Mouse (Mus musculus): ENCODE measurements around the gene Saa3. TPM values are rescaled to one million over a fixed set of nuclear protein-coding genes. Genes with fewer than 3 reads are reported as not detected.
A peak's percentile ranks its signal among the peaks of the same experiment; 100 is the strongest.

Gene Saa3
- total and polyA plus RNA-seq, 3 experiments, result not detected

DNA sequence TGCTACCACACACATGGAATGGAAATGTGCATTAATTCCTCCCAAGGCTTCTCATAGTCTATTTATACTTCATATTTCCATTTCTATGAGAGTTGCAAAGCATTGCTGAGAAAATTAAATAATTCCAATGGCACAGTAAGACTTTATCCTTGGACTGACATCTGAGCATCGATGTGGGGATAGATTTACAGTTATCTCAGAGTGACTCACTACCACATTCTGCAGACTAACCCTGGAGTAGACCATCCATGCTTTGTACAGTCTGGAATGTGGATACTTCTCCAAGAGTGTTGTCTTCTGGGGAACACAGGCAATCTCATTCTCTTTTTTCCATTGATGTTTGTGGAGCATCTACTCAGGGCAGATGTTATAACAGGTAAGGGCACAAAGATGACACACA, 12.1 kb upstream of the Saa3 start:
- dilution Hi-C loops (cut with MboI; ENCODE audit: extremely low pct_ligation_motif_present, extremely low pct_unique_long_range_greater_than_20kb, low sequenced_read_pairs), result no loop called here

DNA sequence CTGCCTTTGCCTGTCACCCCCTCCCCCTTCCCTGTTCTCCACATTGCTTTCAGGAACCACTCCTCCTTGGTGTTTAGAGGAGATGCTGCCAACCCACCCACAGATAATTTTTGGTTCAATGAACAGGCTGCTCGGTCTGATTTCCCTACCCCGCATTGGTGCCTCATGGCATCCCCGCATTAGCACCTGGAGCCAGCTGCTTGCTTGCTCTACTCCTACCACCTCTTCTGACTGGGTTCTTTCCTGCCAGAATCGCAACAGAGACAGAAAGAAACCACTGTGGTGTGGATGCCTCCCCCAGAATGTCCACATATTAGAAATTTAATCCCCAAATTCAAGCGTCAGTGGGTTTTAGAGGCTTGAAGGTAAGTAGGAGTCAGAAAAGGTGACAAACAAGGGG, 8.9 kb upstream of the Saa3 start:
- Histone ChIP-seq H3K27ac (ENCODE audit: insufficient read depth, low read depth) (no peak overlapping the region), H3K27me3 (replicated peaks) (no peaks in the 10 kb centered on the region), H3K36me3 (replicated peaks in 1 of 2; ENCODE audit: control insufficient read depth in 1 of 2, insufficient read depth in 1 of 2, low read length in 1 of 2) (no peaks in the 10 kb centered on the region), H3K4me3 (replicated peaks in 1 of 3; ENCODE audit: low read depth in 2 of 3, low read length in 2 of 3, poor library complexity in 1 of 3) (no peak overlapping the region), H3K4me1 (ENCODE audit: control insufficient read depth in 1 of 2, insufficient read depth in 2 of 2) (peaks cover 11 to 31% of the 10 kb centered on the region in 2 experiments; a peak in 3 of 4 replicates), H3K79me2 (replicated peaks; ENCODE audit: control insufficient read depth, extremely low read depth, insufficient read depth, poor library complexity, severe bottlenecking) (no peaks in the 10 kb centered on the region), H3K9ac (ENCODE audit: insufficient read depth, low read depth) (no peak overlapping the region), H3K9me3 (replicated peaks; ENCODE audit: low read length) (no peaks in the 10 kb centered on the region), H3K4me2 (ENCODE audit: insufficient read depth, low read depth, poor library complexity, severe bottlenecking) (0 out of 2 replicates have a peak overlapping the region, but pooled peaks have one; percentile 29)
- dilution Hi-C loops (cut with MboI; ENCODE audit: extremely low pct_ligation_motif_present, extremely low pct_unique_long_range_greater_than_20kb, low sequenced_read_pairs) (no loop called here), in situ Hi-C loops (cut with MboI; ENCODE audit: low pct_ligation_motif_present, low pct_unique_long_range_greater_than_20kb, low sequenced_read_pairs) (no loop called here)
- TF ChIP-seq TBP (conservative IDR thresholded peaks at IDR 0.05; ENCODE audit: low read depth, low read length) (no peak), ZKSCAN1 (IDR thresholded peaks at IDR 0.05; ENCODE audit: borderline replicate concordance, low read depth, low read length) (no peak), GABPA (IDR thresholded peaks at IDR 0.05; ENCODE audit: insufficient replicate concordance, low read depth, low read length) (no peak), E2F4 (IDR thresholded peaks at IDR 0.05; ENCODE audit: insufficient replicate concordance, low read depth, low read length) (no peak), MAZ (IDR thresholded peaks at IDR 0.05; ENCODE audit: low read depth, low read length) (no peak), TCF12 (IDR thresholded peaks at IDR 0.05; ENCODE audit: low read depth, low read length) (no peak)
- DNase-seq (ENCODE audit: extremely low read depth), result no peak

More for the DNA sequence above, 12.1 kb upstream of the Saa3 start:
- TF ChIP-seq MAZ (IDR thresholded peaks at IDR 0.05; ENCODE audit: low read depth, low read length), result no peak
- no peak for TF ChIP-seq ZKSCAN1 (IDR thresholded peaks at IDR 0.05; ENCODE audit: borderline replicate concordance, low read depth, low read length)
- TF ChIP-seq CHD1 (IDR thresholded peaks at IDR 0.05; ENCODE audit: low read depth, low read length), result no peak
- TF ChIP-seq BHLHE40 (IDR thresholded peaks at IDR 0.05; ENCODE audit: low read depth, low read length), result no peak
- TF ChIP-seq JUND (conservative IDR thresholded peaks at IDR 0.05; ENCODE audit: low read depth, low read length), result no peak
- in situ Hi-C loops (cut with MboI; ENCODE audit: low pct_ligation_motif_present, low pct_unique_long_range_greater_than_20kb, low sequenced_read_pairs), result no loop called here
- Histone ChIP-seq H3K27me3 (replicated peaks) (no peaks in the 10 kb centered on the region), H3K9ac (ENCODE audit: insufficient read depth, low read depth) (no peak overlapping the region), H3K36me3 (replicated peaks in 1 of 2; ENCODE audit: control insufficient read depth in 1 of 2, insufficient read depth in 1 of 2, low read length in 1 of 2) (no peaks in the 10 kb centered on the region), H3K4me1 (ENCODE audit: control insufficient read depth in 1 of 2, insufficient read depth in 2 of 2) (peaks cover 6 to 19% of the 10 kb centered on the region in 2 experiments; a peak in 3 of 4 replicates), H3K9me3 (replicated peaks; ENCODE audit: low read length) (no peaks in the 10 kb centered on the region), H3K79me2 (replicated peaks; ENCODE audit: control insufficient read depth, extremely low read depth, insufficient read depth, poor library complexity, severe bottlenecking) (no peaks in the 10 kb centered on the region), H3K4me2 (ENCODE audit: insufficient read depth, low read depth, poor library complexity, severe bottlenecking) (no peak overlapping the region), H3K4me3 (replicated peaks in 1 of 3; ENCODE audit: low read depth in 2 of 3, low read length in 2 of 3, poor library complexity in 1 of 3) (no peak overlapping the region), H3K27ac (ENCODE audit: insufficient read depth, low read depth) (no peak overlapping the region)
- no peak for DNase-seq (ENCODE audit: extremely low read depth)

- no peak for TF ChIP-seq POLR2AphosphoS2 (IDR thresholded peaks at IDR 0.05; ENCODE audit: low read depth, low read length)
- no peak for TF ChIP-seq CTCF (conservative IDR thresholded peaks at IDR 0.05 in 1 of 2, IDR thresholded peaks at IDR 0.05 in 1 of 2; ENCODE audit: low read depth in 2 of 2, low read length in 2 of 2)
- no peak for TF ChIP-seq ZC3H11A (IDR thresholded peaks at IDR 0.05; ENCODE audit: low read depth, low read length)
- no peak for TF ChIP-seq ETS1 (conservative IDR thresholded peaks at IDR 0.05; ENCODE audit: low read depth, low read length)
- TF ChIP-seq IRF4 (IDR thresholded peaks at IDR 0.05; ENCODE audit: low read depth, low read length), result no peak
- TF ChIP-seq BHLHE40 (IDR thresholded peaks at IDR 0.05; ENCODE audit: low read depth, low read length), result peak; percentile 42
- TF ChIP-seq CHD1 (IDR thresholded peaks at IDR 0.05; ENCODE audit: low read depth, low read length), result no peak
- TF ChIP-seq TBP (conservative IDR thresholded peaks at IDR 0.05; ENCODE audit: low read depth, low read length), result no peak
- H3K9me3 ChIP-seq (replicated peaks; ENCODE audit: low read length), result no peaks in the 10 kb centered on the region
- DNase-seq (ENCODE audit: extremely low read depth), result no peak
- H3K27me3 ChIP-seq (replicated peaks), result no peaks in the 10 kb centered on the region
- H3K4me2 ChIP-seq (ENCODE audit: insufficient read depth, low read depth, poor library complexity, severe bottlenecking), result no peak overlapping the region
- H3K4me1 ChIP-seq (ENCODE audit: control insufficient read depth in 1 of 2, insufficient read depth in 2 of 2), result peaks cover 11 to 31% of the 10 kb centered on the region in 2 experiments; a peak in 3 of 4 replicates
- no peaks in the 10 kb centered on the region for H3K79me2 ChIP-seq (replicated peaks; ENCODE audit: control insufficient read depth, extremely low read depth, insufficient read depth, poor library complexity, severe bottlenecking)
- H3K36me3 ChIP-seq (replicated peaks in 1 of 2; ENCODE audit: control insufficient read depth in 1 of 2, insufficient read depth in 1 of 2, low read length in 1 of 2), result no peaks in the 10 kb centered on the region
- no peak overlapping the region for H3K9ac ChIP-seq (ENCODE audit: insufficient read depth, low read depth)
- dilution Hi-C loops (cut with MboI; ENCODE audit: extremely low pct_ligation_motif_present, extremely low pct_unique_long_range_greater_than_20kb, low sequenced_read_pairs) (no loop called here), in situ Hi-C loops (cut with MboI; ENCODE audit: low pct_ligation_motif_present, low pct_unique_long_range_greater_than_20kb, low sequenced_read_pairs) (no loop called here)
- H3K27ac ChIP-seq (ENCODE audit: insufficient read depth, low read depth), result no peak overlapping the region
- H3K4me3 ChIP-seq (replicated peaks in 1 of 3; ENCODE audit: low read depth in 2 of 3, low read length in 2 of 3, poor library complexity in 1 of 3), result no peak overlapping the region
These were observed 8.3 kb upstream of the Saa3 start for GRCm38 (mm10) chr7:46723849-46724248.
